Mouse (Mus musculus) neural tube, embryonic 14.5 days (tissue): ENCODE data around the gene Baiap2. TPM values are rescaled to one million over a fixed set of nuclear protein-coding genes. Genes with fewer than 3 reads are reported as not detected.

Experiments
- ATAC-seq: fragments of 200-750 bp; cut with Nextera tagmentation; 2 replicates; pipeline ENCODE4 v1.8.0; 2017; ENCODE audit warnings: low read depth, mild to moderate bottlenecking, moderate TSS enrichment, moderate library complexity
- H3K27ac ChIP-seq: fragments of 300-500 bp; sonication (generic); 2 replicates; pipeline ENCODE4 v1.5.1; 2014; ENCODE audit warnings: low read depth, mild to moderate bottlenecking, control low read depth, low read length, moderate library complexity, mixed read lengths
- H3K27me3 ChIP-seq: fragments of 300-500 bp; sonication (generic); 2 replicates; pipeline ENCODE4 v1.6.1; 2014; ENCODE audit warnings: low read length; ENCODE audit not compliant: control insufficient read depth, insufficient read depth
- H3K36me3 ChIP-seq: fragments of 300-500 bp; sonication (generic); 2 replicates; pipeline ENCODE4 v1.6.1; 2014; ENCODE audit warnings: low read length, mixed read lengths; ENCODE audit not compliant: control insufficient read depth, insufficient read depth
- H3K4me1 ChIP-seq: fragments of 300-500 bp; sonication (generic); 2 replicates; pipeline ENCODE4 v1.6.1; 2014; ENCODE audit warnings: low read length; ENCODE audit not compliant: control insufficient read depth, insufficient read depth
- H3K4me2 ChIP-seq: fragments of 300-500 bp; sonication (generic); 2 replicates; pipeline ENCODE4 v1.6.1; 2014; ENCODE audit warnings: mild to moderate bottlenecking, low read depth, low read length, control low read depth
- H3K4me3 ChIP-seq: fragments of 300-500 bp; sonication (generic); 2 replicates; pipeline ENCODE4 v1.5.1; 2014; ENCODE audit warnings: low read depth, low read length, control low read depth, mixed read lengths
- H3K9ac ChIP-seq: fragments of 300-500 bp; sonication (generic); replicated peaks from 2 replicates; pipeline ENCODE4 v1.6.1; 2014; ENCODE audit warnings: low read depth, mild to moderate bottlenecking, control low read depth, low read length, mixed read lengths
- H3K9me3 ChIP-seq: fragments of 300-500 bp; sonication (generic); 2 replicates; pipeline ENCODE4 v1.6.1; 2016; ENCODE audit warnings: low read length; ENCODE audit not compliant: control insufficient read depth
- WGBS: fragments of 180-500 bp; shearing (Covaris S2); extraction: QIAGEN DNeasy Blood & Tissue Kit; methylation state at CpG from one replicate; pipeline ENCODE4 v1.1.7; 2014; 5-methylcytosine and 5-hydroxymethylcytosine counted together
- polyA plus RNA-seq: library from polyadenylated mRNA; unstranded; fragments of >200 nt; fragmentation: Nextera tagmentation; extraction: Ambion mirVana; gene quantifications from 2 replicates; pipeline ENCODE4 v1.2.1, GENCODE M21; 2014

Baiap2 gene
- polyA plus RNA-seq, 1 experiment from 2014 or later = 13.7 TPM

DNA sequence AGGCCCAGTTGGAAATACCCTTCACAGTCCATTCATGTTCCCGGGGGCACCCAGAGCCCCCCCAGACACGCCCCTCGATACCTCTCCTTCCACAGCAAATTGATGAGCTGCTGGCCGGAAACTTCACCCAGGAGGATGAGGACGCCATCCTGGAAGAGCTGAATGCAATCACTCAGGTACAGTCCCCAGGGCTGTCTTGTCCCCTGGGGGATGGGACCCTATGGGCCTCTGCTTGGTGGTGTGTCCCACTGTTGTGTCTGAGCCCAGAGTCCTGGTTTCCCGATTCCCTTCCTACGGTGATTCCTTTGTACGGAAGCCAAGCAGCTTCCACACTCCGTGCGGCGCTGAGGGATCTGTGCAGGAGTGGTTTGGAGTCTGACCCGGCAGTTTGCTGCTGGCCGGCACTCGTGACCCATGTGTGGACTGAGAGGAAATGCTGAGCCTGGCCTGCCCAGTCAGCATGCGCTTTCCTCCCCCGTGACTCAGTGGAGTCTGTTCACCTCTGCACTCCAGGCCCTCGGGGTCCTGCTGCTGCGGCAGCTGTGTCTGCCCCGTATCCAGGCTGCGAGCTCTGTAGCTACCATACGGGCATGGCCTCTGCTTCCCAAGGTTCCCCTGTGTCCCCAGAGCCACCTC, 25.6 kb upstream of the Baiap2 start:
- Histone ChIP-seq H3K27me3 (no peaks in the 10 kb centered on the region), H3K36me3 (peaks cover 27% of the 10 kb centered on the region), H3K4me3 (no peak overlapping the region), H3K4me2 (no peak overlapping the region), H3K27ac (no peak overlapping the region), H3K9ac (no peak overlapping the region), H3K4me1 (peaks cover 13% of the 10 kb centered on the region), H3K9me3 (no peaks in the 10 kb centered on the region)
- WGBS = 94% methylated on average over 21 of the region's 21 CpGs
- no peak for ATAC-seq

GRCm38 (mm10) chr11:119918521-119918920, 24.0 kb upstream of the Baiap2 start:
- no peak for ATAC-seq
- no peaks in the 10 kb centered on the region for H3K9me3 ChIP-seq
- WGBS = 89% methylated on average over 7 of the region's 7 CpGs
- no peak overlapping the region for H3K27ac ChIP-seq
- no peak overlapping the region for H3K4me3 ChIP-seq
- no peaks in the 10 kb centered on the region for H3K27me3 ChIP-seq
- H3K4me1 ChIP-seq = peaks cover 8% of the 10 kb centered on the region
- H3K36me3 ChIP-seq = peaks cover 27% of the 10 kb centered on the region
- no peak overlapping the region for H3K9ac ChIP-seq
- no peak overlapping the region for H3K4me2 ChIP-seq

DNA sequence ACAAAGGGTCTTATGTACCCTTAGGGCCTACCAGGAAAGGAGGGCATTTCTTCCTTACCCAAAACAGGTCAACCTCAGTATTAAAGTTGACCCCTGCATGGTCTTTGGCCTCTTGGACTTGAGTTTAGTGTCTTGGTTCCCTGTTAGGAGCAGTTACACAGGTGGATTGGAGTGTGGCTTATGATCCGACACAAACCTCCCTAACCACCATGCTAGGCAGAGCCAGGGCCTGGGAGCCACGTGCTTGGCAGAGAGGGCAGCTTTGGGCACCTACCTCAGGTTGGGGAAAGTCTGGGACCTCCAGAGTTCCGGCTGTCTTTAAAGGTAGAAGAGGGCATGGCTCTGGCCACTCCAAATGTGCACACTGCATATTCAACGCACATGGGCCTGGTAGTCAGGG, 23.1 kb upstream of the Baiap2 start:
- Histone ChIP-seq H3K36me3 (peaks cover 27% of the 10 kb centered on the region), H3K27me3 (no peaks in the 10 kb centered on the region), H3K9me3 (no peaks in the 10 kb centered on the region), H3K9ac (no peak overlapping the region), H3K4me1 (peaks cover 7% of the 10 kb centered on the region), H3K4me3 (no peak overlapping the region), H3K27ac (no peak overlapping the region), H3K4me2 (no peak overlapping the region)
- 95% methylated on average over 4 of the region's 4 CpGs for WGBS
- no peak for ATAC-seq

DNA sequence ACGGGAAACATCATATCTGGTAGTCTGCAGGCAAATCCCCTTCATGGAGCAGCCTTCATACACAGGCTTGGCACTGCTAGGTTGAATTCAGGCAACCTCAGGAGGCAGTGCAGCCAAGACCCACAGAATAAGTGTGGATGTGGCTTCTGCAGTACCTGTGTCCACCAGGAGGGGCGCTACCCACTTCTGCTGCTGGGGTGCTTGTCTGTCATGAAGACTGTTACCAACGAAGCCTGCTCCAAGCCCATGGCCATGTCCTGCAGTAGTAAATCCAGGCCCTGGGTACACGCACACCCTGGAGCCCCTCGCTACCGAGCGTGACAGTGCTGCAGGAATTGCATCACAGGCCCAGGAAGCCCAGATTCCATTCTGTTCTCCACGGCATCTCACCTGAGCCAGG, 22.7 kb upstream of the Baiap2 start:
- Histone ChIP-seq H3K9me3 (no peaks in the 10 kb centered on the region), H3K9ac (no peak overlapping the region), H3K27me3 (no peaks in the 10 kb centered on the region), H3K4me3 (no peak overlapping the region), H3K4me2 (no peak overlapping the region), H3K27ac (no peak overlapping the region), H3K4me1 (peaks cover 2% of the 10 kb centered on the region), H3K36me3 (peaks cover 27% of the 10 kb centered on the region)
- no peak for ATAC-seq
- WGBS = 62% methylated on average over 8 of the region's 8 CpGs

DNA sequence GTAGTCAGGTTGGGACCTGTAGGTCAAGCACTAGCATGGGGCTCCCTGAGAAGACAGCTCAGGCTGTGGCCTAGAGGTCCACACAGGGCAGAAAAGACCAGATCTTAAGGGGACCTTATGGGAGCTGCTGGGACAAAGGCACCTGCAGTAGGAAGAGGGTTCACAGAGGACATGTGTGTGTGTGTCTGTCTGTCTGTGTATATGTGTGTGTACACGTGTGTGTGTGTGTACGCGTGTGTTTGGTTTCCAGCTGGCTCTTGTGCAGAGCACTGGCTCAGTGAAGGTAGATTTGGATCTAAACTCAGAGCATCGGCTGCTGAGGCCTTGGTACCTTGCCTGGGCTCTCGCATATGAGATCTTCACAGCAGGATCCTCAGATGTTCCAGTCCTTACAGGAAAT, 21.9 kb upstream of the Baiap2 start:
- H3K9me3 ChIP-seq = no peaks in the 10 kb centered on the region
- ATAC-seq = no peak
- H3K36me3 ChIP-seq = peaks cover 27% of the 10 kb centered on the region
- H3K27me3 ChIP-seq = no peaks in the 10 kb centered on the region
- H3K4me3 ChIP-seq = no peak overlapping the region
- no peak overlapping the region for H3K9ac ChIP-seq
- H3K4me2 ChIP-seq = no peak overlapping the region
- H3K27ac ChIP-seq = no peak overlapping the region
- WGBS = 92% methylated on average over 5 of the region's 5 CpGs
- no peaks in the 10 kb centered on the region; the same call in 1 of the 2 replicates for H3K4me1 ChIP-seq

- Histone ChIP-seq H3K4me3 (no peak overlapping the region), H3K27ac (no peak overlapping the region), H3K4me2 (no peak overlapping the region), H3K9me3 (no peaks in the 10 kb centered on the region), H3K27me3 (no peaks in the 10 kb centered on the region), H3K4me1 (no peaks in the 10 kb centered on the region), H3K36me3 (no peaks in the 10 kb centered on the region), H3K9ac (no peak overlapping the region)
- no peak for ATAC-seq
- WGBS = 65% methylated on average over 5 of the region's 5 CpGs
These were observed 17.4 kb upstream of the Baiap2 start for GRCm38 (mm10) chr11:119925176-119925575.

DNA sequence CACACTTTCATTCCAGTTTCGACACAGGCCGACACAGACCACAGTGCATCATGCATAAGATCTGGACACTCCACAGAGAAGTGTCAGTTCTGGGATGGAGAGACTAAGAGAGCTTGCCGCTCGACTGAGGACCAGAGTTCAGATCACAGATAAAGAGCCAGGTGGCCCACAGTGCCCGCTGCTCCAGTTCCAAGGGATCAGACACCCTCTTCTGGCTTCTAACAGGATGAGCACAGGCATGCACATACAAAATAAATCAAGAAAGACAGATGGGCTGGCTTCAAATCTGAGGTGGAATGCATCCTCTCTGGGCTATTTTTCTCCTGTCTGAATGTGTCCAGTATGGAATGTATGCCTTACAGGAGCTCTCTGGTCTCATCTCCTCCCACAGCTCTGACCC, 15.8 kb upstream of the Baiap2 start:
- H3K36me3 ChIP-seq = no peaks in the 10 kb centered on the region
- no peak overlapping the region for H3K4me2 ChIP-seq
- no peak overlapping the region for H3K9ac ChIP-seq
- ATAC-seq = no peak
- 88% methylated on average over 5 of the region's 5 CpGs for WGBS
- H3K4me3 ChIP-seq = no peak overlapping the region
- no peak overlapping the region for H3K27ac ChIP-seq
- H3K27me3 ChIP-seq = no peaks in the 10 kb centered on the region
- no peaks in the 10 kb centered on the region for H3K4me1 ChIP-seq
- no peaks in the 10 kb centered on the region for H3K9me3 ChIP-seq

GRCm38 (mm10) chr11:119928023-119928681, 14.4 kb upstream of the Baiap2 start:
- Histone ChIP-seq H3K36me3 (no peaks in the 10 kb centered on the region), H3K9me3 (no peaks in the 10 kb centered on the region), H3K4me2 (no peak overlapping the region), H3K27me3 (no peaks in the 10 kb centered on the region), H3K9ac (no peak overlapping the region), H3K4me3 (no peak overlapping the region), H3K4me1 (no peaks in the 10 kb centered on the region), H3K27ac (no peak overlapping the region)
- WGBS = 76% methylated on average over 16 of the region's 16 CpGs
- no peak for ATAC-seq

GRCm38 (mm10) chr11:119929603-119930265, 12.8 kb upstream of the Baiap2 start:
- WGBS = 90% methylated on average over 6 of the region's 6 CpGs
- no peak overlapping the region for H3K4me2 ChIP-seq
- H3K27ac ChIP-seq = no peak overlapping the region
- ATAC-seq = no peak
- H3K4me3 ChIP-seq = no peak overlapping the region
- no peak overlapping the region for H3K9ac ChIP-seq
- H3K4me1 ChIP-seq = no peaks in the 10 kb centered on the region
- H3K9me3 ChIP-seq = no peaks in the 10 kb centered on the region
- no peaks in the 10 kb centered on the region for H3K36me3 ChIP-seq
- no peaks in the 10 kb centered on the region for H3K27me3 ChIP-seq
